Mouse (Mus musculus): ENCODE measurements around the gene Tmem43.

- no peak for TF ChIP-seq CTCF (IDR thresholded peaks at IDR 0.05; ENCODE audit: control insufficient read depth, insufficient read depth, low read length)
- TF ChIP-seq POLR2A (IDR thresholded peaks at IDR 0.05; ENCODE audit: borderline replicate concordance, control insufficient read depth, low read depth, low read length) = no peak
These were observed 28.2 kb upstream of the Tmem43 start for GRCm38 (mm10) chr6:91445316-91445715.

Measured in bone marrow, adult 2 months (tissue).